Mouse (Mus musculus): Measurements from ENCODE around the gene Bbs2. TPM values are rescaled to one million over a fixed set of nuclear protein-coding genes. Genes with fewer than 3 reads are reported as not detected.

Gene Bbs2
- total RNA-seq, 2 experiments from 2014 or later: 21.7 to 27.3 TPM

GRCm38 (mm10) chr8:94098996-94099395, 268 bp upstream of the Bbs2 start:
- no peak for DNase-seq

GRCm38 (mm10) chr8:94094281-94094680, 4.4 kb downstream of the Bbs2 start:
- DNase-seq: no peak

DNA sequence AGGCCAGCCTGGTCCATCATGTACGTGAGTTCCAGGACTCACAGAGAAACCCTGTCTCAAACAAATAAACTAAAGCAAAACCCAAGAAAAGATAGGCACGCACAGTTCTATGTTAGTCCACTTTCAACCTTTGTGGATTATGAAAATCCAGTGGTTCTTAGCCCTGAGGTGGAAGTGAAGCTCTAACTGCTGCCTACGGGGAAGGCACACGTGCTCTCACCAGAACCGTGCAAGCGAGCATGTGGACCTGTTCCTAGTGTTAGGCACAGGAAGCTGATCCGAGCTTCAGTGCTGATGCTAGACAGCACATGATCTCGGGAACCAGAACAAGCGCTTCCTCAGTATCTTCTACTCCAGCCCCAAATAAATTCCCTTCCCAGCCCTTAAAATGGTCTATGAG, 5.9 kb downstream of the Bbs2 start:
- no peak for DNase-seq

- no peak for DNase-seq
These were observed 9.0 kb downstream of the Bbs2 start for GRCm38 (mm10) chr8:94089715-94090114.

- no peak for DNase-seq
These were observed 10.8 kb downstream of the Bbs2 start for GRCm38 (mm10) chr8:94087964-94088363.

DNA sequence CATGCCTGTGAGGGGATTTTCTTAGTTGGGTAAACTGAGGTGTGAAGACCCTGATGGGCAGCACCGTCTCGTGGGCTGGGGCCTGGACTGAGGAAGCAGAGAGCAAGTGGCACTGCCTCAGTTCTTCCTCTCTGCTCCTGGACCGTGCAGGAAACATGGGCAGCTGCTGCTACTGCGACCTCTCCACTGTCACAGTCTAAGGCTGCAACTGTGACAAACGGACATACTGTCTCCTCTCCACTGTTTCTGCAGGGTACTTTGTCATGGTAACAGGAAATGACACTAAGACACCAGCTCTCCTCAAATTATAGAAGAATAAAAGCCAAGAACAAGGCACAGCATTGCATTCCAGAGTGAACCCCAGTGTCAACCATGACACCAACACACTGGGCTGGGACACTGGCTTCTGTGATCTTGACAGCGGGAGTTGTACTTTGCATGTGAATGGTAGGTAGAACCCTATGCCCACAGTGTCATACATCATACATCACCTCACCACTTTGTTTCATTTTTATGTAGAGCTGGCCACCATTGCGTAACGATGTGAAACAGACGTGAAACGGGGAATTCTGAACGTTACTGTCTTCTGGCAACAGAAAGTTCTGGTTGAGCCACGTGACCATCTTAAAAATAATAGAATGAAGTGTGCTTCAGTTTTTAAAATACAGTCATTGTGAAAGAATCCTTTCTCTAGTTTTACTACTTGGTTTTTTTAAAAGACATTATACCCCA, 22.1 kb downstream of the Bbs2 start:
- DNase-seq: no peak

GRCm38 (mm10) chr8:94068793-94069192, 29.9 kb downstream of the Bbs2 start:
- no peak for DNase-seq

GRCm38 (mm10) chr8:94066121-94066863, 32.4 kb downstream of the Bbs2 start:
- DNase-seq: peak; percentile 44 to 55

- DNase-seq: peak; percentile 26 to 37
These were observed 41.4 kb downstream of the Bbs2 start for GRCm38 (mm10) chr8:94057157-94057854.

GRCm38 (mm10) chr8:94052696-94053095, 46.0 kb downstream of the Bbs2 start:
- DNase-seq: no peak

GRCm38 (mm10) chr8:94047845-94048244, 50.9 kb downstream of the Bbs2 start:
- DNase-seq: peak in 1 of 2 experiments; percentile 36

- no peak for DNase-seq
These were observed 60.9 kb downstream of the Bbs2 start for GRCm38 (mm10) chr8:94037806-94038205.

GRCm38 (mm10) chr8:94036944-94037524, 61.7 kb downstream of the Bbs2 start, which contains the start of the genes Nudt21 and Ogfod1:
TSS of gene Nudt21 (minus strand) at chr8:94037031.
TSS of gene Ogfod1 (plus strand) at chr8:94037198.
- DNase-seq: peak; percentile 93 to 94

DNA sequence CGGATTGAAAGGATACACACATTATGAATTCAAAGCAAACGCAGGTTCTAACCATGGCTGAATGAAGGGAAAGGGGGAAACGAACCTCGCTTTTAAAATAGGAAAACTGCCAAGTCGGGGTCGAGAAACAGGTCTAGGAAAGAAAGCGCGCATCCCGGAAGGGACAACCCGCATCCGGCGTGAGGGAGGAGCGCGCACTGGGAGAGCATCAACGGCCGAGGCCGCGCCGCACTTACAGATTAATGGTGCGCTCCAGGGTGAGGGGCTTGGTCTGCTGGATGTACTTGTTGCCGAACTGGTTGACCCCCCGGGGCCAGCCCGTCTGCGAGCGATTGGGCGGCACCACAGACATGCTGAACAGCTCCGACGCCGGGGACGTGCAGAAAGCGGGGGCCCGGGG, 62.2 kb downstream of the Bbs2 start:
- DNase-seq: peak in 1 of 2 experiments; percentile 44

DNA sequence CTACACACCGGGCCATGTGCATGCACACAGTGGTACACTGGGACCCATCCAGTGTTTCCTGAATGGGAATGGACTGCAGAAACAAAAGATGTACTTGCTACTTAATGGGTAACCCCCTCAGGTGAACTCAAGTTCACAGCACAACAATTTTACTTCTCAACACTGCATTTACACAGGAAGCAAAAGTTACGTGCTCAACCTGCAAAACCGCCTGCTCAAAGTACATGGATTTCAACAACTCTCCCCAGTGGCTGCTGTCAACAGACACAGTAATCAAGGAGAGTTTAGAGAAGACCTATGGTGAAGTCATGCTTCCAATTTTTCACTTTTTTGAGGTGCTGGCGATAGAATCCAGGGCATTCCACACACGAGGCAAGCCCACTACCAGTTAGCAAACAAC, 63.5 kb downstream of the Bbs2 start:
- no peak for DNase-seq

DNA sequence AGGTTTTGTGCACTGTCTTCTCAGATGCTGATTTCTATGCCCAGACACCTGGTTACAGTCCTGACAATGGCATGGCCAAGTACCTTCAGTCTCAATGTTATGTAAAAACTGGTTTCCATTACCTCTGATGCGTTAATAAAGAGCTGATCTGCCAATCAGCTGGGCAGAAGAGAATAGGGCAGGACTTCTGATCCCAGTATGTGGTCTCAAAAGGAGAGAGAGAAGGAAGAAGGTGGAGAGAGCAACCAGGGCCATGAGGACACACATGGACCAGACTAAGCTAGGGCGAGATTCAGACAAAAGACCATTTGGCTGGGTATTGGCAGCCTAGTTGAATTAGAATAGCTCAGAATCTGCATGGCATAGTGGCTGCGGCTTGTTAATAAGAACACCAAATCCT, 65.1 kb downstream of the Bbs2 start:
- no peak for DNase-seq

DNA sequence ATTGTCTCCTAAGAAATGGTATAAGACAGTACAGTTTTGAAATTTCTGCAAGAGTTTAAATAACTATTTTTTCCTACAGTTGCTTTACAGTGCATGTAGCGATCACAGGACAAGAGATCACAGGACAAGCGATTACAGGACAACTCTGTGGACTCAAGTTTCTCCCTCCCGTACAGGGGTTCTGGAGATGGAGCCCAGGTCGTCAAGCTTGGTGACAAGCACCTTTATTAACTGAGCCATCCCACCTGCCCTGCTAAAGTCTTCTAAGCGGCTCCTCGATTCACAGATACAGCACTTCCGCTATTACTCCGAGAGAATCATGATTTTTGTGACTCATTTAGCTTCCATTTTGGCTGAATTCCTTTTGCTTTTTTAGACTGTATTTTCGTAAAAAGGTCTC, 69.0 kb downstream of the Bbs2 start:
- DNase-seq: no peak

- DNase-seq: no peak
These were observed 74.8 kb downstream of the Bbs2 start for GRCm38 (mm10) chr8:94023916-94024315.
